Mouse (Mus musculus) liver, adult (tissue): ENCODE results near the gene Igfbp6.

Source experiments
- GATA4 ChIP-seq: IDR thresholded peaks from 2 replicates; pipeline ENCODE4 v1.6.1; 2014; ENCODE audit warnings: mild to moderate bottlenecking, low read length; ENCODE audit not compliant: insufficient replicate concordance

Gene Igfbp6

DNA sequence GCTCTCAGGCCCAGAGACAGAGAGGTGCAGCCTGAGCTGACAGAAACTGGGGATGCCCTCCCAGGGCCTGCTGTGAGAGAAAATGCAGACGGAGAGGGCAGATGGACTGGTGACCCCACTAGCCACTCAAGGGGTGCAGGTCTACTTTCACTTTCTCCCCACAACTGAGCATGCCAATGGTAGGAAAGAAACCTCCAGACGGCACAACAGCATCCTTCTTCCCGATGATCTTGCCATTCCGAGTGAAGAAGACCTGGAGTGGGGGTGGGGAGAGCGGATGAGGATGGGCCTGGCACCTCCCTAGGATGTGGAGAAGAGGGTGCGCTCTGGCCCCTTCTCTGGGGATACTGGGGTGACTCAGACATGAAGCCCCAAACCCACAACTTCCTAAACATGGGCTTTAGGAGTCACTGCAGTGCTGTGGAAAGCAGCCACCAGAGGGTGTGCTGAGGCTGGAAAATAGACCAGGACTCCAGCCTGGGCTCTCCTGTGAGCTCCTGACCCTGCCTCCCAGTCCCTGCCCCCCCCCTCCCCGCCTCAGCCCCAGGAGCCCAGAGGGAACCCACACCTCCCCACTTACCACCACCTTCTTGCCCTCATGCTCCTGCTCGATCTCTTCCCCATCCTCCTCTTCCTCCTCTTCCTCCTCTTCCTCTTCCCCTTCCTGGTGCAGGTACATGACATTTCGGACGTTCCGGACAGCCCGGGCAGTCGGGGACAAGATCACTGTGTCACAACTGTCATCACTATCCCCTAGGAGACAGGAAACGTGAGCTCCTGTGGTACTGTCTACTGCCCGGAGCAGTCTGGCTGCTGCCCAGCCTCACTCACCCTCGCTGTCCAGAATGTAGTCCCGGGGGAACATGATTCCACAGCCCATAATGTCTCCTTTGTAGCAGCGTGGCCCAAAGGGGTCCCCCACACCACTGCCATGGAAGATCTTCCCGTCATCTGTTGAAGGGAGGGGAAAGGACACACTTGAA lies 26.4 kb upstream of the Igfbp6 start:
- no peak for TF ChIP-seq GATA4

- no peak for TF ChIP-seq GATA4
Measured at GRCm38 (mm10) chr15:102118591-102118990, 25.6 kb upstream of the Igfbp6 start.

DNA sequence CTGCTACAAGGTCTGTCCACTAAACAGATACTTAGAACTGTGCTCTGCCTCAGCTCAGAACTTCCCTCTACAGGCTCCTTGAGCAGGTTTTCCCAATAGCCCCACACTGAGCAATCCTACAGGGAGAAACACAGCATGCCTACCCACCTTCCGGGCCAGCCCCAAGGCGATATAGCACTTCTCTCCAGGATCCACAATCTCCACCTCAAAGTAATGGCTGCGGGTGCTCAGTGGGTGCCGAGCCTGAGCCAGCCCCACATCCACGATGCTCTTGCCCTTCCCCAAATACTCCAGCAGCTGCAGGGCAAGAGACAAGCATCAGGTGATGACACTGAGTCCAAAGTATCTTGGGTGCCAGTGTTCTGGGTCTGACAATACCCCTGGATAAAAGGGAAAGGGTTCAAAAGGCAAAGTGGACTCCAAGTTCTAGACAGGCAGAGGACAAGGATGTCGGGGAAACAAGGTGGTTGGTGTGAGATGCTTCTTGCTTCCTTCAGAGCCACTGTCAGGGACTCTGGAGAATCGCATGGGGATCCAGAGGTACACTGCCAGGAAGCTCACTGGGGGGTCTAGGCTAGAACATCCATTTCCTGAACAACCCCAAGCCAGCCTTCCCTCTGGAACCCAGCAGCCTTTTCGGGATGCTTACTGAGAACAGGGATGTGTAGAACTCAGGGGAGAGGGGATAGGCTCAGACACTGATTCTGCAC lies 24.9 kb upstream of the Igfbp6 start:
- TF ChIP-seq GATA4 = no peak

- peak; percentile 48; the same call in 1 of the 2 replicates for TF ChIP-seq GATA4
Measured at GRCm38 (mm10) chr15:102119831-102120170, 24.4 kb upstream of the Igfbp6 start.

DNA sequence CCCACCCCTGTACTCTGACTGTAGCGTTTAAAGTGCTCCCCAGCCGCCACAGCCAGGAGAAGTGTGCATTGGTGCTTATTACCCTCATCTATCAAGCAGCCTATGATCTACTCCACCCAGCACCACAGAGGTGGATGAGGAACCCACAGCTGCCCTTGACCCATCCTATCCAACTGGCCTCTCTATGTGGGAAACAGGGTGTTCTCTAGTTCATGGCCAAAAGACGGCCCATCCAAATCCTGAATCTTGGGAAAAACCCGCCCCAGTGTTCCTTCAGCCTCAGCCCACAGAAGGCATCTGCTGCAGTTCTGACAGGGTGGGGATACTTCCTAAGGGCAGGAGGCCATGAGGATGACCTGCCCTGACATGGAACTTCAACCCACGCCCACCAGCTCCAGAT lies 23.6 kb upstream of the Igfbp6 start:
- no peak for TF ChIP-seq GATA4

- no peak for TF ChIP-seq GATA4
Measured at GRCm38 (mm10) chr15:102126303-102126702, 17.9 kb upstream of the Igfbp6 start.

DNA sequence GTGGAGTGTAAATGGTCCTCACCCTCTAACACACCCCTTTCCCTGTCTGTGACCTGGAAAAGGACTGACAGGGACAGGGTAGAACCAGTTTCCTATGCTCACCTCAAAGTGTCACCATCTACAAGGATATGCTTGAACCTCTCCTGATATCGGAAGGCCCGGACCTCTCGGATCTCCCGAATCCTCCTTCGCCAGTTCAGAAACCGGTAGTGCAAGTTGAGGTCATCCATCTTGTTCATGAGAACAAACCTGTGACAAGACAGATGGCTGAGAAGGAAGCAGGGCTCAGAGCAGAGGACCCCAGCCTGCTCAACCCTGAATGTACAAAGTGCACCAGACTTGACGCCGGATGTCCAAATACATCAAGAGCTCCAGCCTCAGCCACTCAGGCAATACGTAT lies 10.8 kb upstream of the Igfbp6 start:
- TF ChIP-seq GATA4 = no peak

- TF ChIP-seq GATA4 = no peak
Measured at GRCm38 (mm10) chr15:102134709-102135108, 9.5 kb upstream of the Igfbp6 start.

- no peak for TF ChIP-seq GATA4
Measured at GRCm38 (mm10) chr15:102135522-102136128, 8.5 kb upstream of the Igfbp6 start.

DNA sequence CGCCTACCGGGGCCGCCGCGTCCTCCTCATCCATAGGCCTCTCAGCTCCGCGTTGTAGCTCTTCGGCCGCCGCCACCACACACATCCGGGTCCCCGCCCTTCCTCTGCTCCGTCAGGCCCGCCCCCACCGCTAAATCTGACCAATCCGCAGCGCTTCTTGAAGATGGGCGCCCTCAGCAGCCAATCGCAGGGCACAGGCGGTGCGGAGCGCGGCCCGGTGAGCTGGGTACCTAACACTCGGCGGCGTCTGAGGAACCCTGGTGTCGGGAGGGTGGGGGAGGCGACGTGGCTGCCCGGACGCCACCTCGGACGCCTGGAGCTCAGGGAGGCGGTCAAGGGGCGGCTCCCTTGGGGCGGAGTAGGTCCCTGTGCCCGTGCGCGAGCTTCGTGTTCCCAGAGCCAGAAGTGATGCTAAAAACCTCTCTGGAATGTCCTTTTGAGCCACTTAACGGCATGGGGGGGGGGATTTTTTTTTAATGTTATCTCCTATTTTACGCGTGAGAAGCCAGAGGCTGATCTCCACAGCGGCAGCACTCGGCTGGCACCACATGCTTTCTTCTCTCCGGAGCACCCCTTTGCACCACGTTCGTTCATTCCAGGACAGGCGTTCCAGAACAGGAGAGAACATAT lies 7.9 kb upstream of the Igfbp6 start, which contains the start of gene Spryd3:
Spryd3 (minus strand) TSS at position 106 of the 630 bp plus-strand sequence.
- no peak for TF ChIP-seq GATA4

- TF ChIP-seq GATA4 = no peak
Measured at GRCm38 (mm10) chr15:102141120-102141519, 3.0 kb upstream of the Igfbp6 start.

DNA sequence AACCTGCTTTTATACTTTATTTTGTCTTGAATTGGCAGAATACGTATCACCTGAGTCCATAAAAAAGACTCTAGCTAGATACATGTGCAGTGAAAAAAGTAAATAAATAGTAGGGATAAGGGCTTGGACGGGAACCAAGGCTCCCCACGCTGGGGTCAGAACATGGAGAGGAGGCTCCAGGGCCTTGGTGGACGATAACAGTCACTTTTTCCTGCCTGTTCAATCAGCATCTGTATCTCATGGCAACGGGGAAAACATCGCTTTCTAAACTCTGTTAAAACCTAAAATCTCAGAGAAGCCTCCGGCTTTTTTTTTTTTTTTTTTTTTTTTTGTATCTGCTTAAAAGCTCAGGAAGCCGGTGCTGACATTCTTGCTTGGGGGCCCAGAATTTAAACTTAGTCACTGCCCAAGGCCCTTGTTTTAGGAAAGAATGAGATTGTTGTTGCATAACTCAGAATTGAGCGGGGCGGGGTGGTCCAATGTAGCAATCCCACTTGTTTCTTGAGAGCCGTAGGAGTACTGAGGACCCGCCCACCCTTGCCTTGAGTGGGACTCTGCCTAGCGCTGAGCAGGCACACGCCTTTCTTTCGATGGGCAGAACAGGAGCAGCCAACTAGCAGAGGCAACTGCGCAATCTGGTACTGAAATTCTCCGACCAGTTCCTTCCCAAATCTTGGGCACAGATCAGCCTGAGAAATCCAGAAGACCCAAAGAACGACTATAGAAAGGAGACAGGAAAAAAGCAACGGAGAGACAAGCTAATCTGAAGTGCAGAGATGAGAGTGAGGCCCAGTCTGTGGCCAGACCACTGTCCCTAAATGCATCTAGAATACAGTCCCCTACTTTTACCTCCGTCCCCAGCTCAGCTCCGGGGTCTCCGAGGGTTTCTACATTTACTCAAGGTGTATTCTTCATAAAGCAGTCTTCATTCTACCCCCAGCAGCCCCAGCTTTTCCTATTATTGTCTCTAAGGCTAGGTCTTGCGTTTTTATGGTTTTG lies 949 bp upstream of the Igfbp6 start:
- TF ChIP-seq GATA4 = no peak

DNA sequence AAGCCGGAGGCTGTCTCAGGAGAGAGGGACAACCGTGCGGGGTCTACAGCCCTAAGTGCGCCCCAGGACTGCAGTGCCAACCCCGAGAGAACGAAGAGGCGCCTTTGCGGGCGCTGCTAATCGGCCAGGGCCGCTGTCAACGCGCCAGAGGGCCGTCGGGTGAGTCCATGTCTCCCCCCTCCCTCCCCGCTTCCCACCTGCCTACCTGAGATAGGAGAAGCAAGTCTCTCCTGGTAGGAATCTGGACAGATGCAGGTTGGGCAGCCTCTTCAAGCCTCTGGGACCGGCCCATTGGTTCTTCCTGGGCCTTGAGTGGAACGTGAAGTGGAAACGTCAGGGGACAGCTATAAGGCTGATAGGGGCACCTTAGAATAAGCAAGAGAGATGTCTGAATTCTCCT lies 564 bp downstream of the Igfbp6 start:
- no peak for TF ChIP-seq GATA4

DNA sequence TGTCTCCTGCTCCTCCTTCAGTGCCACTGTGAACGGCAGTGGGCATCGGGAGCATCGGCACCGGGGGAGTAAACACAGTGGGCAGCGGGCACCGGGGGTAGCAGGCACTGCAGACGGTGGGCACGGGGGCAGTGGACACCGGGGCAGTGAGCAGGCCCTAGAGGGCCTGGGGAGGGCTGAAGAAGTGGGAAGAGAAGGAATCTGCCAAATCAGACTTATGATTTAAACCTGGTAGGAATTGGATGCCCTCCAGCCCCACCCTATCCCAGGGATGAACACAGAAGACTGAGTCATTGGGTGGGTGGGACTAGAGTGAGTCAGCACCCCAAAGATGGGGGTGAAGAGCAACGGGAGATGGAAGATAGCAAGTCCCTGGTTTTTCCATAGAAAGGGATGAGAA lies 1.2 kb downstream of the Igfbp6 start:
- TF ChIP-seq GATA4 = no peak
